Mouse (Mus musculus) embryonic facial prominence, embryonic 12.5 days (tissue): Measurements from ENCODE around the gene Cachd1. TPM values are rescaled to one million over a fixed set of nuclear protein-coding genes. Genes with fewer than 3 reads are reported as not detected.
A peak's percentile ranks its signal among the peaks of the same experiment; 100 is the strongest.

Source experiments
- ATAC-seq: fragments of 200-750 bp; cut with Nextera tagmentation; 2 replicates; pipeline ENCODE4 v1.8.0; 2017; ENCODE audit not compliant: insufficient number of reproducible peaks, insufficient read depth, low FRiP score, low TSS enrichment
- H3K27ac ChIP-seq: fragments of 300-500 bp; sonication (generic); 2 replicates; pipeline ENCODE4 v1.5.1; 2016; ENCODE audit warnings: mild to moderate bottlenecking
- H3K27me3 ChIP-seq: fragments of 300-500 bp; sonication (generic); 2 replicates; pipeline ENCODE4 v1.6.1; 2016; ENCODE audit warnings: mild to moderate bottlenecking, moderate library complexity
- H3K36me3 ChIP-seq: fragments of 300-500 bp; sonication (generic); 2 replicates; pipeline ENCODE4 v1.6.1; 2016; ENCODE audit warnings: mild to moderate bottlenecking
- H3K4me1 ChIP-seq: fragments of 300-500 bp; sonication (generic); 2 replicates; pipeline ENCODE4 v1.6.1; 2016
- H3K4me2 ChIP-seq: fragments of 300-500 bp; sonication (generic); replicated peaks from 2 replicates; pipeline ENCODE4 v1.6.1; 2016; ENCODE audit warnings: mild to moderate bottlenecking, moderate library complexity
- H3K4me3 ChIP-seq: fragments of 300-500 bp; sonication (generic); 2 replicates; pipeline ENCODE4 v1.5.1; 2016; ENCODE audit warnings: mild to moderate bottlenecking
- H3K9ac ChIP-seq: fragments of 300-500 bp; sonication (generic); 2 replicates; pipeline ENCODE4 v1.6.1; 2016; ENCODE audit warnings: mild to moderate bottlenecking, moderate library complexity
- H3K9me3 ChIP-seq: fragments of 300-500 bp; sonication (generic); 2 replicates; pipeline ENCODE4 v1.6.1; 2016; ENCODE audit warnings: mild to moderate bottlenecking, moderate library complexity
- WGBS: fragments of 180-500 bp; shearing (Covaris S2); methylation state at CpG from one replicate; pipeline ENCODE4 v1.1.7; 2016; 5-methylcytosine and 5-hydroxymethylcytosine counted together
- polyA plus RNA-seq: library from polyadenylated mRNA; unstranded; fragments of >200 nt; fragmentation: Nextera tagmentation; extraction: Ambion mirVana; gene quantifications from 2 replicates; pipeline ENCODE4 v1.2.1, GENCODE M21; 2016

The Cachd1 gene
- polyA plus RNA-seq, 1 experiment from 2014 or later: 42.3 TPM

DNA sequence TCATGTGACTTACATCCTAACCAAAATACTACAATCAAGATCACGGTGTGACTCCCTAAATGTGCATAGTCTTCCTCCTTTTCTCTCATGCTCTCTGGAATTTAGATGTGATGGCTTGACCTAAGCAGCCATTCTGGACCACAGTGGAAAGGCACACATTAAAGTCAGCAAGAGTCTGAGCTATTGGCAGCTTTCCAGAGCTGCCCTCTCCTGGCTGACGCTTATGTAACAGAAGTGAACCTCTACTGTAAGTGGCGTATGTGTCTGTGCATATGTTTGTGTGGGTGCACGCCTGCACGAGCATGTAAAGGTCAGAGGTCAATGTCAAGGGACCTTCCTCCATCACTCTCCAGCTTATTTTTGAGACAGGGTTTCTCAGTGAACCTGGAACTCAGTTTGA, 258.7 kb downstream of the Cachd1 start:
- ATAC-seq: no peak
- no peak overlapping the region for H3K9ac ChIP-seq
- WGBS: 79% methylated on average over 5 of the region's 5 CpGs

DNA sequence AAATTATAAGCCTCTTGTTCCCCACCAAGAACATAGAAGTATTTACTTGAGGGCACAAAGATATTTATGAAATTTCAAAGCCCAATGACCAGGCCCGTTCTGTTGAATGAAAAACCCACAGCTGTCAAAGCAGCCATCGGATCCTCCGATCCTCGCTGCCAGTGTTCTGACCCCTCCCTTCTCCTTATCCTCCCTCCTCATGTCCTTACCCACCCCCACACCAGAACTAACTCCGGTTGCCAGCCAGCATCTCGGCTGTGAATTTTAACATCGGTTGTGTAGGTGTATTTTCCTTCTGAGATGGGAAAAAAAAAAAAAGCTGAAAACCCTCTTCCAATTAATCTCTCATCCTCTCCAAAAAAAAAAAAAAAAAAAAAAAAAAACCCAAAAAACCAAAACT, 260.7 kb downstream of the Cachd1 start:
- ATAC-seq: no peak
- H3K4me2 ChIP-seq: no peak overlapping the region
- 69% methylated on average over 7 of the region's 7 CpGs for WGBS
- H3K9ac ChIP-seq: no peak overlapping the region
- H3K9me3 ChIP-seq: no peaks in the 10 kb centered on the region
- H3K4me1 ChIP-seq: no peaks in the 10 kb centered on the region
- no peaks in the 10 kb centered on the region for H3K36me3 ChIP-seq
- no peak overlapping the region for H3K27ac ChIP-seq
- H3K27me3 ChIP-seq: no peaks in the 10 kb centered on the region
- H3K4me3 ChIP-seq: no peak overlapping the region

More for the DNA sequence above, 258.7 kb downstream of the Cachd1 start:
- Histone ChIP-seq H3K4me3 (no peak overlapping the region), H3K27me3 (no peaks in the 10 kb centered on the region), H3K4me1 (no peaks in the 10 kb centered on the region), H3K9me3 (no peaks in the 10 kb centered on the region), H3K27ac (no peak overlapping the region), H3K36me3 (no peaks in the 10 kb centered on the region), H3K4me2 (no peak overlapping the region)

DNA sequence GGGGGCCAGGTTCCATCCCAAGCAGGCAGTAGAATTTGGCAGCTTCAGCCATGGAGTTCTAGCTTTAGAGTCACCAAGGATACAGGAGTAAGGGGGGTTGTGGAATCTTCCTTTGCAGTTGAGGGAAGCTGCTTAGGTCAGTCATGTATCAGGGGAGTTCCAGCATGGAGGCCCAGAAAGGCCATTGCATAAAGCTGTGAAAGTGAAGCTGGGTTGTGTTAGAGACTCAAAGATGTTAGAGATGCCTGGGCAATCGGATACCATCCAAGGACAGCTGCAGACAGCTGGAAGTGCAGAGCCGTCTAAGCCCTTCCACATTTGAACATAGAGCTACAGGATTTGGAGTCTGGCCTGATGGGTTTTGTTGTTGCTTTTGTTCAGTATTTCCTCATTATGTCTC, 267.2 kb downstream of the Cachd1 start:
- WGBS: 85% methylated on average over 2 of the region's 2 CpGs
- Histone ChIP-seq H3K9ac (no peak overlapping the region), H3K9me3 (no peaks in the 10 kb centered on the region), H3K4me3 (no peak overlapping the region), H3K27ac (no peak overlapping the region), H3K27me3 (no peaks in the 10 kb centered on the region), H3K4me2 (no peak overlapping the region), H3K36me3 (no peaks in the 10 kb centered on the region), H3K4me1 (no peaks in the 10 kb centered on the region)
- no peak for ATAC-seq

DNA sequence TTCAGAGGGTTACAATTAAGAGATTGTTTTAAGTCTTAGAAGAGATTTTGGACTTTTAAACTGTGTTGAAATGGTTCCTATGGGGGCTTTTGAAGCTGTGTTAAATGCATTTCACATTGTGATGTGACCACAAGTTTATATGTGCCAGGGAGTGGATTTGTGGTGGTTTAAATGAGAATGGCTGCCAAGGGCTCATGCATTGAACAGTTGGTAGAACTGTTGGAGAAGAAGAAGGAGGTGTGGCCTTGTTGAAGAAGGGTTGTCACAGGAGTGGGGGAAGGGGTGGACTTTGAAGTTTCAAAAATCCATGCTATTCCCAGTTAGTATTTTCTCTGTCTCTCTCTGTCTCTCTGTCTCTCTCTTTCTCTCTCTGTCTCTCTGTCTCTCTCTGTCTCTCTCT, 267.7 kb downstream of the Cachd1 start:
- Histone ChIP-seq H3K9ac (no peak overlapping the region), H3K4me1 (no peaks in the 10 kb centered on the region), H3K9me3 (no peaks in the 10 kb centered on the region), H3K4me2 (no peak overlapping the region), H3K27ac (no peak overlapping the region), H3K27me3 (no peaks in the 10 kb centered on the region), H3K36me3 (no peaks in the 10 kb centered on the region), H3K4me3 (no peak overlapping the region)
- ATAC-seq: no peak

DNA sequence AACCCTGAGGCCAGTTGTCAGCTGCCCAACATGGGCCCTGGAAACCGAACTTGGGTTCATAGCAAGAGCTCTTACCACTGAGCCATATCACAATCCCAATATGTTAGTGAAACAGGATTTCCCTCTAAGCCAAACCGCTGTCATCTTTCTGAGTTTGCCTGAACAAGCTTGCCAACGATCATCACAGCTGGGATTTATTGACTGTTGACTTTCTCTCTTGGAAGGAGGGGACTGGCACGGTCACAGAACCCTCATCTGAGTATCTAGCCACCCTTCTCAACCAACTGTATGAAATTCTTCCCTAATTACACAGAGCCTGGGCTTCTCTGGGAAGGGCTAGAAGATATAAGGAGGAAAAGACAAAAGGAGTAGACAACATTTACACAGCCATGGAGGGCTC, 270.1 kb downstream of the Cachd1 start:
- ATAC-seq: no peak
- 83% methylated on average over 4 of the region's 4 CpGs for WGBS

DNA sequence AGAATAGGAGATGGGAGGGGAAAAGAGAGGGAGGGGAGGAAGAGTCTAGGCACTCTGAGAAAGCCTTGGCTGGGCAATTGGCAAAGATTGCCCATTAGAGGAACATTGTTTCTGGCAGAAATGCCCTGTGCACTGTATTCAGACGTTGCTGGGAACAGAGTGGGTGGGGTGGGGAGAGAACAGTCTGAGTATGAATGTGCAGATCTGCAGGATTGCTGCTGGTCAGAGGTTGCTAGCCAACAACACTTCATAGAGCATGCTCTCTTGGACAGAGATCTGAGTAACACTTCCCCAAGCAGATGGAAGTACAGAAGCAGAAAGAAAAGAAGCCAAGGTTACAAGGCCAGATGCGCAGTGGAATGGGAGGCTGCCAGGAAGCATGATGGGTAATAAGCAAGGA, 285.7 kb downstream of the Cachd1 start:
- no peak overlapping the region for H3K27ac ChIP-seq
- H3K9ac ChIP-seq: no peak overlapping the region
- WGBS: 78% methylated on average over 2 of the region's 2 CpGs
- H3K27me3 ChIP-seq: no peaks in the 10 kb centered on the region
- H3K4me3 ChIP-seq: no peak overlapping the region
- H3K9me3 ChIP-seq: no peaks in the 10 kb centered on the region
- no peak for ATAC-seq
- H3K4me1 ChIP-seq: no peaks in the 10 kb centered on the region
- H3K36me3 ChIP-seq: no peaks in the 10 kb centered on the region
- no peak overlapping the region for H3K4me2 ChIP-seq

More for the DNA sequence above, 270.1 kb downstream of the Cachd1 start:
- H3K27me3 ChIP-seq: no peaks in the 10 kb centered on the region
- H3K4me2 ChIP-seq: no peak overlapping the region
- no peak overlapping the region for H3K9ac ChIP-seq
- H3K4me3 ChIP-seq: no peak overlapping the region
- H3K27ac ChIP-seq: no peak overlapping the region
- H3K9me3 ChIP-seq: no peaks in the 10 kb centered on the region
- H3K4me1 ChIP-seq: no peaks in the 10 kb centered on the region
- no peaks in the 10 kb centered on the region for H3K36me3 ChIP-seq

DNA sequence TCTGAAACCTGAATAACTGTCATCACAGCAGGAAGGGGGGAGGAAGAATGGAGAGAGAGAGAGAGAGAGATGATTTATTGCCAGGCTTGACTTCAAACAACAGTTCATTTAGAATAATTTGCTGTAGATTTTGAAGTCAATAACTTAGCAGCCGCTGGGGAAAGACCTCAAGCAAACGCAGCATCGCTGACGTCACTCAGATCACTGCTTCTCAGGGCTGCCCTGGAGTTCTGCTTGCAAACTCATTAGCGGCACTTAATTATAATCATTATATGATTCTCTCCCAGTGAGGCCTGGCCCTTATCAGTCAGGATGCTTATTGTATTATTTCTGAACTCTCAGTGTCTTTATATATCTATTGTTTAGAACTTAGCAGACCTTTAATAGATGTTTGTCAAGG, 289.9 kb downstream of the Cachd1 start:
- H3K4me2 ChIP-seq: no peak overlapping the region
- no peak overlapping the region for H3K9ac ChIP-seq
- H3K4me1 ChIP-seq: peaks cover 11% of the 10 kb centered on the region; the same call in 1 of the 2 replicates
- no peaks in the 10 kb centered on the region for H3K9me3 ChIP-seq
- no peaks in the 10 kb centered on the region for H3K27me3 ChIP-seq
- no peaks in the 10 kb centered on the region for H3K36me3 ChIP-seq
- WGBS: 61% methylated on average over 5 of the region's 5 CpGs
- no peak for ATAC-seq
- no peak overlapping the region for H3K4me3 ChIP-seq
- no peak overlapping the region for H3K27ac ChIP-seq

DNA sequence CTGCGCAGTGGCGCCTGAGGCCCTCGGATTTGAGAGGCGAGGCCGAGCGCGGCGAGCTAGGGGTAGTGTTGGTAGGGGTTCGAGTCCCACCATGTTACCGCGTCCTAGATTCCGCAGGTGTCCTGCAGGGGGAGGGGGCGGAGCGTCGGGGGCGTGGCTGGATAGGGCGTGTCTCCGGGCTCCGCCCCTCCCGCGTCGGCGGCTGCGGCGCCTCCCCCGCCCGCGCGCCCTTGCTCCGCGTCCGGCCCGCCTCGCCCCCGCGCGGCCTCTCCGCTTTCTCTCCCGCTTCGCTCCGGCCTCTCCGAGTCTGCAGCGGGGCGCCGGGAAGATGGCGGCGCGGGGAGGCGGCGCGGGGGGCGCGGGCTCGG, 292.3 kb downstream of the Cachd1 start, which contains the start of gene Raver2:
Raver2 (plus strand) TSS at position 198 of the 368 bp plus-strand sequence.
- no peaks in the 10 kb centered on the region for H3K36me3 ChIP-seq
- H3K9me3 ChIP-seq: no peaks in the 10 kb centered on the region
- peak; percentile 74; the same call in 1 of the 2 replicates for ATAC-seq
- H3K4me1 ChIP-seq: peaks cover 11% of the 10 kb centered on the region; the same call in 1 of the 2 replicates
- peak within 1 kb of the TSS; percentile 80 for H3K4me3 ChIP-seq
- peak within 1 kb of the TSS; percentile 65; the same call in 1 of the 2 replicates for H3K27ac ChIP-seq
- H3K4me2 ChIP-seq: peak within 1 kb of the TSS; percentile 70
- under 1% methylated on average over 53 of the region's 54 CpGs for WGBS
- H3K27me3 ChIP-seq: no peaks in the 10 kb centered on the region
- peak within 1 kb of the TSS; percentile 84 for H3K9ac ChIP-seq

DNA sequence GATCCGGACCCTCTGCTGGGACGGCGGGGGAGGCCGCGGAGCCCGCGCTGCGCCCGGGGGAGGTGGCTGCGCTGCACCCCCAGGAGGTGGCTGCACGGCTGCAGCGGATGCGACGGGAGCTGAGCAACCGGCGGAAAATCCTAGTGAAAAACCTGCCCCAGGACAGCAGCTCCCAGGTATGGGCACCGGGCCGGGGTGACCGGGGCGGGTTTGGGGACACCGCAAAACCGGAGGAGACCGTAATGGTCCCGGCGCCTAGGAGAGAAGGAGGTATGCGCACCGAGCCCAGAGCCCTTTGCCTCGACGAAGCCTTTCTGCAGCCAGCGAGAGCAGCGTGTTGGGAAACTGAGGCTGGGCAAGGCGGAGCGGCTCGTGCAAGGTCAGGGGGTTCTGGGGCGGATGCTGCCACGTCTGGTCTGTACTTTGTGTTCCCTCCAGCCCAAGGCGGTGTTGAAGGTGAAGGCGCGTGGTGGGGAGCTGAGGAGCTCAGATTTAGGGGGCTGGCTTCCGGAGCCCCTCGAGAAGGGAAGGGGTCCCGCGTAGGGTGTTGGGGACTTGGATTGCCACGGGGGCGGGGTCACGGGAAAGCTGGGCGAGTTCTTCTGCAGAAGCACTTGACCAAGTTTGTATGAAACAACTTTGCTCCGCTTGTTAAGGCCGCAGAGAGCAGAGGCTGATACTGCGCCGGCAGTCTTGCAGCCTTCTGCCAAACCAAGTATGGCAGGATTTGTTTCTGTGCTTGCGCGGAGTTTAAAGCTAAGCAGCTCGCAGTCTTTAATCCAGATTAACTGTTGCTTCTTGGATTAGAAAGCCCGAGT, 292.9 kb downstream of the Cachd1 start:
- Histone ChIP-seq H3K9me3 (no peaks in the 10 kb centered on the region), H3K27me3 (no peaks in the 10 kb centered on the region), H3K4me3 (peak overlapping the region; percentile 80), H3K36me3 (no peaks in the 10 kb centered on the region), H3K4me2 (peak overlapping the region; percentile 70), H3K27ac (peak overlapping the region; percentile 65; the same call in 1 of the 2 replicates), H3K4me1 (peaks cover 11% of the 10 kb centered on the region; the same call in 1 of the 2 replicates), H3K9ac (peak overlapping the region; percentile 84)
- WGBS: 1% methylated on average over 55 of the region's 55 CpGs
- peak; percentile 65 for ATAC-seq

DNA sequence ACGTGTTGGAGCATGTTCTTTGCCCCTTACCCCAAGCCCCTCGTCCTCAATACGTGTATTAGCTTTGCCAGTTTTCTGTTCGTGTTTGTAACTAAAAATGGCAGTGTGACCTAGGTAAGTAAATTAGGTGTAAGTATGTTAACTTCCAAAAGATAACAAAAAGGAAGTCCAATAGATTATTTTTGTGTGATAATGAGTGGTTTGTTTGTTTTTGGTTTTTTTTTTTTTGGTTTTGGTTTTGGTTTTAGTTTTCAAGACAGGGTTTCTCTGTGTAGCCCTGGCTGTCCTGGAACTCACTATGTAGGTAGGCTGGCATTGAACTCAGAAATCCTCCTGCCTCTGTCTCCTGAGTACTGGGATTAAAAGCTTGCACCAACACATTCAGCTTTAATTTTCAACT, 295.1 kb downstream of the Cachd1 start:
- 78% methylated on average over 4 of the region's 4 CpGs for WGBS
- Histone ChIP-seq H3K36me3 (no peaks in the 10 kb centered on the region), H3K9me3 (no peaks in the 10 kb centered on the region), H3K4me3 (no peak overlapping the region), H3K27ac (no peak overlapping the region), H3K9ac (no peak overlapping the region), H3K27me3 (no peaks in the 10 kb centered on the region), H3K4me2 (no peak overlapping the region), H3K4me1 (peaks cover 11% of the 10 kb centered on the region; the same call in 1 of the 2 replicates)
- ATAC-seq: no peak

DNA sequence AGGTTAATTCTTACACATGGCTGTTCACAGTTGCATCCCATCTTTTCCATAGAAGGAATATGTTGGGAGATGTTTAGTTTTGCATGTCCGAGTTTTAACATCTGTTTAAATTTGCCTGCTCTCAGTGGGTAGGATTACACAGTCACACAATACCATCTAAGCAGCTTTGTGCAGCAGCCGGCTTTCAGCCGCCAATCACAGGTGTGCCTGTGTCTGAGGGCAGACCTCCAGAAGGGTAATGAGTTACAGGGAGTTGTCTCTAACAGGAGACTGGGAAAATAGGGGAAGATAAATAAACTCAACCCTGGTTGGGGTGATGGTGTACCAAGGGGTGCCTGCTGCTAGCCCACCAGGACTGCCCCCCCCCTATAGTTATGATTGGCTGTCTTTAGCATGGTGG, 299.9 kb downstream of the Cachd1 start:
- no peak overlapping the region for H3K4me3 ChIP-seq
- ATAC-seq: no peak
- no peak overlapping the region for H3K4me2 ChIP-seq
- H3K4me1 ChIP-seq: peaks cover 7% of the 10 kb centered on the region
- no peaks in the 10 kb centered on the region for H3K27me3 ChIP-seq
- WGBS: 21% methylated on average over 3 of the region's 3 CpGs
- H3K27ac ChIP-seq: no peak overlapping the region
- no peak overlapping the region for H3K9ac ChIP-seq
- no peaks in the 10 kb centered on the region for H3K36me3 ChIP-seq
- no peaks in the 10 kb centered on the region for H3K9me3 ChIP-seq
